Mouse (Mus musculus) gastrocnemius, adult 8-10 months (tissue): ENCODE data around the gene Amdhd2. TPM values are rescaled to one million over a fixed set of nuclear protein-coding genes. Genes with fewer than 3 reads are reported as not detected.

Experiments used
- DNase-seq, 2 experiments: peaks; one replicate each; pipeline ENCODE4 v3.0.0; 2022; ENCODE audit warnings: low spot score in 2 of 2
- total RNA-seq, 4 experiments: library from RNA; stranded (reverse); gene quantifications; 2 replicates each; pipeline ENCODE4 v1.2.4; 2022

Amdhd2 gene
- total RNA-seq, 4 experiments from 2014 or later, result 9.4 to 12.8 (median 10.3) TPM

DNA sequence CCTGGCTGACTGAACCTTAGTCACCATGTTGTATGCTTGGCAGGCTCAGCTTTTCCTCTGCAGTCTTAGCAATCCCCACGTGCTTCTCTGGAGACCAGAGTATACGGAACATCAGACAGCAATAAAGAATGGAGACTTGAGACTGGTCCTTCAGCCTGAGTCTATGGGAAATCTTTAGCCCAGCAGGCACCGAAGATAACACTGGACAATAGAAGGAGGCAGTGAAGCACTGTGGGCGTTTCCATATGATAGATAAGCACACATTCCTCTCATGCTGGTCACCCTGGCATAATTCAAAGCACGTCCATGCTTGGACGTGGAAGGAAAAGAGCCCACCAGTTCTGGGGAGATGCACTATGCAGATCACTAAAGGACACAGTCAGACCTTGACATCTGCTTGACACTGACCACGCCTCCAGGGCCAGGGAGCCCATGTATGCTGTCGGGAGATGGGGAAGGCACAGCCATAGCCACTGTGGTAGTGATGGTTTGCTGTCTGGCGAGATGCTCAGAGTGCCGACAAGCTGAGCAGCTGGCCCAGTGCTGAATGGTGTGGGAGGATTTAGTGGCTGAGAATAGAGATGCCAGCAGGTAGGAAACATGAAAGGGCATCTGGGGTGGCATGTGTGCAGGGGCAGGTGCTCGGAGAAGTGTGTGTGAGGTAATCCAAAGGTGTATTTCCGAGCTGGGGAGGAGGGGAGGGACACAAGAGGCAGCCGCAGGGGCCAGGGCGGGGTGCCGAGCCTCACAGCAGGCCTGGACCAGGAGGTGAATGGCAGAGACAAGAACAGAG lies 33.7 kb upstream of the Amdhd2 start:
- DNase-seq, result no peak

DNA sequence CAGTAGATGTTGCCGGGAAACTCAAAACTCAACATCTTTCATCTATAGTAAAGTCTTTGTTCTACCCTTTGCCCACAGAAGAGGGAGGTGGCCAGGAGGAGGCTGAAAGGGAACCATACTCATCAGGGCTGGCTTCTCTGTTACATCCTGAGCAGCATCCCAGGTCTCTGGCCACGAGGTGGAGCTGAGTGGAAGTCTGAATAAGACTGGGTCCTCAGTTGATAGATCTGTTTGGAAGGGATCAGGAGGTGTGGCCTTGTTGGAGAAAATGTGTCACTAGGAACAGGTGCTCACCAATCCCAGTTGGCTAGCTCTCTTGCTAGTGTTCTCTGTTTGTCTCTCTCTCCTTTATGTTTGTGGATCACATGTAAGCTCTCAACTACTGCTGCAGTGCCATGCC lies 31.8 kb upstream of the Amdhd2 start:
- no peak for DNase-seq

DNA sequence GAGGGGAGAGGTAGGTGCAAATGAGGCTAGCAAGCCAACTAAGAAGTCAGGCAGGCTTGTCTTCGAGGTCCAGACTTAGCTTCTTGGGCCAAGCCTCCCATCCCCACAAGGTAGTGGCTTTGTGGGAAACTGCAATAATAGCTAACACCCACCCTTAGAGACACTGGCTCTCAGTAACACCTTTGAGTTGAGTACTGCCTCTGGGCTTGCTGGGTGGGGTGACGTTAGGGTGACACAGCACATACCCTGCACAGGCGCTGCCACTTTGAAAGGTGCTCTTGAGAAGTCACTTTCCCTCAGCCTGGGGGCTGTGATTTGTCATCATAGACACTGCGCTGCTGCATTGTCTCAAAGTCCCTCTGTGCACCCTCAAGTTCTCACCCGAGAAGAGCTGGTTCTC lies 30.2 kb upstream of the Amdhd2 start:
- DNase-seq, result no peak

DNA sequence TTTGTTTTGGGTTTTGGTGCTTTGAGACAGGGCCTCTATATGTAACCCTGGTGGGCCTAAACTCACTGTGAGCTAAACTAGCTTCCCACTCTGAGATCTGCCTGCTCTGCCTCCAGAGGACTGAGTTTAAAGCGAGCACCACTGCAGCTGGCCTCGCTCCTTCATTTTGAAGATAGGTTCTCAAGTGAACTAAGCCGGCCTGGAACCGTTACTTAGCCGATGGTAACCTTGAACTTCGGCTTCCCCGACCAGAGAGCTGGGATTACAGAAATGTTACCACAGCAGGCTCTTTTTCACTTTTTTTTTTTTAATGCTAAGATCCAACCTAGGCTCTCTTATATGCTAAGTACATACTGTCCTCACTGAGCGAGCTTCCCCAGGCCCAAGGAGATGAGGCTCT lies 29.7 kb upstream of the Amdhd2 start:
- no peak for DNase-seq

DNA sequence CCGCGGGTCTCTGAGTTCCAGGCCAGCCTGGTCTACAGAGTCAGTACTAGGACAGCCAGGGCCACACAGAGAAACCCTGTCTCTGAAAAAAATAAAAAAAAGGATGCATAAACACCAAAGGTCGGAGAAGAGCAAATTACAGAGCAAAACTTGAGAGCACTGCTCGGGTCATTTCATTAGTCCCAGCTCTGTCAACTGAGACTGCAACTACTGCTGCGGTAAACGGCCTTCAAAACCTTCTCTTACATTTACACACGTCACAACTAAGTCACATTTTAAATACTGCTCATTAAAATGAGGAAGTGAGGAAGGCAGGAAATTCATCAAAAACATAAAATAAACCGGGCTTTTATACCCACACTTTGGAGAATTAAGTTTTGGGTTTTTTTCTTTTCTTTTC lies 29.3 kb upstream of the Amdhd2 start:
- DNase-seq, result no peak

DNA sequence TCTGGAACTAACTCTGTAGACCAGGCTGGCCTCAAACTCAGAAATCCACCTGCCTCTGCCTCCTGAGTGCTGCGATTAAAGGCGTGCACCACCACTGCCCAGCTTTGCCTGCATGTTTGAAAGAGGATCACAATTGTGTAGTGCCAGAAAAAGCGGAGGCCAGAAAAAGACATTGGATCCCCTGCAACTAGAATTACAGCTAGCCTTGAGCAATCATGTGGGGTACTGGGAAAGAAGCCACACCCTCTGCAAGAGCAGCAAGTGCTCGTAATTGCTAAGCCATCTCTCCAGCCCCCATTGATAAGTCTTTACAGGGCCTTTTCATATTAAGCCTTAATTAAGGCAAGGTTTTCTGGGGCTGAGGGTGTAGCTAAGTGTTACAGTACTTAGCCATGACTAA lies 27.9 kb upstream of the Amdhd2 start:
- peak in 1 of 2 experiments; percentile 38 for DNase-seq

DNA sequence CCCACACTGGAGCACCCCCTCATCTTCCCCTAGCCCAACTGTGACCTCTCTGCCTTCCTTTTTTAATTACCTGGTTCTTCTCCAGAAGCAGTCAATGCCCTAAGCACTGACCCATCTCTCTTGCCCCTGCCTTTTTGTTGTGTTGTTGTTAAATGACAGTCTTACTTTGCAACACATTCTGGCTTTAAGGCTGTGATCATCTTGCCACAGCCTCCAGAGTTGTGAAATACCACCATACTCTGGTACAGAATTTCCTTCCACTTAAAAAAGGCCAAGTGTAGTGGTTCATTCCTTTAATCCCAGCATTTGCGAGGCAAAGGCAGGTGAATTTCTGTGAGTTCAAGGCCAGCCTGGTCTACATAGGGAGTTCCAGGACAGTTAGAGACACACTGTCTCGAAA lies 27.4 kb upstream of the Amdhd2 start:
- DNase-seq, result no peak

DNA sequence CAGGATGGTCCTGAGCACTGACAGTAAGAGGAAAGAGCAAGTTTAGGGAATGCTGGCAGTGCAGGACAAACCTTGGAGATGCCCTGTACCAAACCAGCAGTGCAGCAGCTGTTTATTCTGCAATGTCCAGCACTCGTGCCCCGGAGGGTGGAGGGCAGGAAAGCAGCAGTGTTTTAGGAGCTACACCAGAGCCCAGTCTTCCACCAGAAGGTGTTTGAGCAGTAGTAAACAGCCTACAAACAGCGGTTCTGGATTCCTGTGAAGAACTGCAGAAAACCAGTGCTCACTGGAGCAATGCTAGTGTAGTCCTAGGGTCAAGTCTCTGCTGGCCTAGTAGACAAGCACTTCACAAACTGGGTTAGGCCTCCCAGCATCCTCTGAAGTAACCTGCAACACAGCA lies 10.7 kb upstream of the Amdhd2 start:
- no peak for DNase-seq

DNA sequence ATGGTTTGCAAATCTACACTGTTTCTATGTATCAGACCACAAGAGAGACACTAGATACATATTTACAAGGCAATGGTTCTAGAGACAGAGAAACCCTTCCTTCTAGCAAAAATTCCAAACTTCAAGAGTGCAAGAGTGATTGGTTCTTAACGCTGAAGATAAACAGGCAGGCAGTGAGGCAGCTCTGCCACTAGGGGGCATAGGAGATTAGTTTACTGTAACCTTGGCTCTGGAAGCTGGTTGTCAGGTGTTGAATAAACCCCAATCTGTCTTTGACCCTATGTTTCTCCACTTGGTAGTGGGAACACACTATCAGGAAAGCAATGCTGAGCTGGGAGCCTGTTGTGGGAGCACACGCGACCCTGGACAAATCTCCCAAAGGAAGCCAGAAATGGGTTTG lies 9.9 kb upstream of the Amdhd2 start:
- peak in 1 of 2 experiments; percentile 46 for DNase-seq

DNA sequence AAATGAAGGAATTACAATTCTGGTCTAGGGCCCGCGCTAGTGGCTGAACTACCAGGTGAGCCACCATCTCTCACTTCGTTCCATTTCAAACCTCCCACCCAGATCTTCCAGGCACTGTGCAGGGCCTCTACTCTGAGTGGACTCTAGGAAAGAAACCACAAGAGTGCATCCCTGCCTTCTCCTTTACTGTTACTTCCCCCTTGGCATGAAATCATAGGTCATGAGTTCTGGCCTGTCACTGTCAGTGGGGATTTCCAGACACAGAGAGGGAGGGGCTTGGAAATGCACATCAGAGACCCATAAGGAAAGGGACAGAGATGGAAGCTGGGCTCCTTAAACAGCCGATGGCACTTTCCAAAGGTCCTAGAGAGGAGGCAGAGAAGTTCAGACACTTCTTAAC lies 8.2 kb upstream of the Amdhd2 start:
- no peak for DNase-seq

DNA sequence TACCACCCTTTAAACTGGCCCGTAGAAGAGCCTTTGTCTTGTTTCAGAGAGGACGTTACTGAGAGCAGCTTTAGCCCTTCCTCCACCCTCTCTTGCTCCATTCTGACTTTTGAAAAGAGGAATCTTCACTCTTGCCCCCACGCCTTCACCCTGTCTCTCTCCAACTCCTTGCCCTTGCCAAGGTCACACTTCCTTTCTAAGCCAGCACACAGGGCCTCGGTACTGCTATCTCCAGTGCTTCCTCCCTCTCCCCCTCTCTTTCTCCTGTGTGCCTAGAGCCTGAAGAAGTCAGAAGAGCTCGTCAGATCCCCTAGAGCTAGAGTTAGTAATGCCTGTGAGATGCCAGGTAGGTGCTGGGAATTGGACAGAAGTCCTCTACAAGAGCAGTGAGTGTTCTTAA lies 7.2 kb upstream of the Amdhd2 start:
- DNase-seq, result no peak

DNA sequence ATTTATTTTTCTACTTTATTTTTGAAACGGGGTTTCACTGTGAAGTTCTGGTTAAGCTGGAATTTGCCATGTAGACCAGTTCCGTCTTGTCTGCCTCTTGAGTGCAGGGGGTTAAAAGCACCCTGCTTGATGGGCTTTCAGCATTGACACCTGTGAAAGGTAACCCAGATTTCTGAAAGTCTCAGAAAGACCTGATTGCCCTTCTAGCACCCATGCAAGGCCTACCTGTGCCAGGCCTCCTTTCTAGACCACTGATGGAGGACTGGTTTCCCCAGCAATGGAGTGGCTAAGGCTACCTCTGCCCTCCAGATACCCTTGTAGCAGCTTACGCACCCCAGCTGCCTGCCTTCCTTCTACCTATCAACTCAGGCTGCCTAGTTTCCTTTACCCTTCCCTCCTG lies 6.6 kb upstream of the Amdhd2 start:
- no peak for DNase-seq

DNA sequence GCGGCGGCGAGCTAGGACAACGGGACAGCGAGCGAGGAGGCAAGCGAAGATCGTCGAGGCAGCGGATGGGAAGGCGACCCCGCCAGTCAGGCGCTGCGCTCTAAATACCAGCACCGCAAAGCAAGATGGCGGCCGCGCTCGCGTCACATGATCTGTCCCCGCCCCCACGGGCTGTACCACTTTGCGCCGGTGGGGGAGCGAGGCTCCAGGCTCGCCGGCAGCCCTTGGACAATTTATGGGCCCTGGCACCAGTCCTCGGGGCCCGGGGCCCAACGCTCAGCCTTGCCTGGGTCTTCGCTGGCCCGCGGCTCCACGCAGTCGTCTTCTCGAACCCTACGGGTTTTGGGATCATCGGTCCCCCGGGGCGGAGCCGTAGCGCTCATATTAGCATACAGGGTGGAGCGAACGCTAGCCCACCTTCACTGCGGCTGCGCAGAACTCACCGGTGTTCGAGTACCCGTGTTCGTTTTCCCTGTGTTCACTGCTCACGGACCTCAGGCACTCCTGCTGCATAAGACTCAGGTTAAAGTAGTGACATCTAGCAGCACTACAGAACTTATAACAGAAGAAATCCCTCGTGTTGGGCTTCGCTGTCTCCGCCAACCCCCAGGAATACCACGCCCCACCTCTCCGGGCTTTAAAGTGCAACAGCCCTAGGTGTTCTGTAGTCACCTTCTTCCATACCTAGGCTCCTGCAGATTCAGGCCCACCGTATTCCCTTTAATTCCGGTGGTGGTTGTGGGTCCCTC lies 5.9 kb upstream of the Amdhd2 start, which contains the start of gene Atp6v0c:
Atp6v0c (minus strand) TSS at position 386 of the 749 bp plus-strand sequence.
- peak; percentile 92 to 95 for DNase-seq

DNA sequence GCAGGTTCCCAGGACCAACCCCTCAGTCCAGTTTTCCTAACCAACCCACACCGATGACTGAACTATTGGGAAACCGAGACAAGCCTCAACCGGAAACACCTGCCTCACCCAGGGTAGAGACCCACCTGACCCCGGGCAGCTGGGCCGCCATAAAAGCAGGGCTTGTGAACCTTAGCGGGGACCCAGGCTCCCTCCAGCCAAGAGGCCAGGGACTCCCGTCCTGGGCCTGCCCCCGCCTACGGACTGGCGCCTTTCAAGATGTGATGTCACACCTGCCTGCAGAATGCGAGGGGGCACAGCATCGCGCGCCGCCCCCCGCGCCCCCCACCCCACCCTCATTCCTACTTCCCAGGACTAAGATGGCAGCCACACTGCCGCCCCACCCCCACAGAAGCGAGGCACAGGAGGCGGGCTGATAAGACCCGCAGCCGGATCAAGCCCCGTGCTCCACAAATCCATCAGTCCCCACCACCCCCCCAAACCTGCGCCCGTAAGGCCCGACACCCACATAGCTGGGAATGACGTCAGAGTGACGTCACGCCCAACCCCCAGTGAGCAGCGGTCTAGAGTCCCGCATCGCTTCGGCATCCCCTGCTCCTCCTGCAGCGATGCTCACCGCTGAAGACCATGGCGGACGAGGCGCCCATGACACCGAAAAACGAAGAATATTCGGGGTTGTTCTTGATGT lies 5.2 kb upstream of the Amdhd2 start:
- peak; percentile 34 to 35 for DNase-seq

DNA sequence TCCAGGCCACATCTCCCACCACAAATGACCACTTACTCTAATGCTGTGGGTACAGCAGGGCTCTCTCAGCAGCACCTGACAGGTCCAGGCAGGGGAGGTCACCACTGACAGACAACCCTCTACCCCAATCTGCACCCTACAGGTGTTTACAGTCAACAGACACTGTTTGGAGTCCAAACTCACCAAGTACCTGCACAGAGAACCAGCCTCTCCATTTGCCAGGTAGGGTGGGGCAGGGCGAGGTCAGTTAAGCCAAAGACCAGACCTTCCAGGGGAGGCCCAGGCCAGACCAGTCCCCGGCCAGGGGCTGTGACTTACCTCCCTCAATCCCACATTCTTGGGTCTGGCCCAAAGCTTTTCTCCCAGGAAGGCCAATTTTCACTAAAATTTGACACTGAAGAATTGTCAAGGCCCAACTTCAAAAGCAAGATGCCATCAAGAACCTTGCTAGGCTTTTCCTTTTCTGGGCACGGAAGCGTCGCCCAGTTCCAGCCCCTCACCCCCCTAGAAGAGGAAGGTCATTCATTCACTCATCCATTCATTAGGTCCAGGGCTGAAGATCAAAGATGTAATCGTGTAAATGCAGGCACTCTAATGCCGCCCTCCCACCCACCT lies 4.4 kb upstream of the Amdhd2 start:
- no peak for DNase-seq

DNA sequence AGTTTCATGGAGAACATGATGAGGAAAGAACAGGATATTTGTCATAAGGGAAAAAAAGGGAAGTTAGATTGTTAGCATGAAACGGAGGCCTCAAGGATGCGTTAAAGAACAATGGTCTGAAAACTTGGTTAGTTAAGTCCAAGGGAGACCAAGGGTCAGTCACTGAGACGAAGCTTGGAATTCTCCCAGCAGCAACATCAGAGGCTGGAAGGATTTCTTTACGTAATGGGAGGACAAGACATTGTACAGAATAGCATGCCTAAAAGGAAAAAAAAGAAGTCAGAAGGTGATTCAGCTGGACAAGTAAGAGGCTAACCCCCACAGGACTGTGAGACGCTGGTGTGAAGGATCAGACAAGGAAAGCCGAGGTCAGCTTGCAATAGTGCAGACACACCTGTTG lies 3.6 kb upstream of the Amdhd2 start:
- DNase-seq, result no peak

DNA sequence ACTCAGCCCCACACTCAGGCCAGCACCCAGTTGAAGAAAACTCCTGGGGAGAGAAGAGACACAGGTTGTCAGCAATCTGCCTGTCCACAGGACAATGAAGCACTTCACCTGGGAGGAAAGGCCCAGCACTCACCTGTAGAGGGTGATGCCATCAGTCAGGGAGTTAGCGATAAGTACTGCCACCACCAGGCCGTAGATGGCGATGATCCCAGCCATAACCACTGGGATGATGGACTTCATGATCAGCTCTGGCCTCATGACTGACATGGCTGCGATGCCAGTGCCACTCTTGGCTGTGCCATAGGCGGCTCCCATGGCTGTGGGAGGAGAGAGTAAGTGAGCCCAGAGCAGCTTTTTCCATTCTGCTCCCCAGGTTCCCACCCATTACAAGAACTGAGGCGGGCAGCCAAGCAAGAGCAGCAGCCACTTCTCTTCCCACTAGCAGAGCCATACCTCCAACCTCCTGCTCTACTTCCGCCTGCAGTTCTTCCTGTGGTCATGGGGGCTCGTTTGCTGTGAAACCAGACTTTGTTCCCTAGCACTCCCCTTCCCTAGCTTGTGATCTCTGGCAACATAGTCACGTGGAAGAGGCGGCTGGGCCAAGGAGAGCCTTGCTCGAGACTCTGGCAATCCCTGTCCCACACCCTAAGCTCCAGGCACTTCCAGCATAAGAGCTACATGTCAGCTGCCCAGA lies 1.1 kb upstream of the Amdhd2 start:
- no peak for DNase-seq

DNA sequence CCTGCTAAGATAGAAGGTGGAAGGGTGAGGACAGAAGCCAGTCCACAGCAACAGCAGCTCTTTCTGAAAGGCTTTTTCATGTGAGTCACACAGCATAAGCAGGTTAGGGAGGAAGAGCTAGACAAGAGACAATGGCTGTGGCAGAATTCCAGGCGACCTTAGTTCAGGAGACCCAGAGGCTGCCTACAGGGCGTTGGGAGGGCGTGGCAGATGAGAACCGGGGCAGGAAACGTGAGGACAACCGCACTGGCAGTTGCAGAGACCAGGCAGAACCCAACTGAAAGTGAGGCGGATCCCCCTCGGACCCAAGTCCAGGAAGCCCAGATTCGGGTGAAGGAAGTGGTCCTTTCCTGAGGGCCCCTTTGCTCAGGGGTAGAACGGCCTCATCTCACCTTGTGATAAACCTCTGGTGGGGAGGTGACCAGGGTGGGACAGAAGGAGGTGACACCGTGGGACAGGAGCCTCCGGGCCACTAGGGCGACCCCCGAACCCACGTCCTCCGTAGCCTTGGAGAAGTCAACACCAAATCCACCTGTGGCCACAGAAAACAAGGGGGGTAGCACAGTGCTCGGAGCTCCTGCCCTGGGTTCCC lies 886 bp downstream of the Amdhd2 start:
- no peak for DNase-seq

DNA sequence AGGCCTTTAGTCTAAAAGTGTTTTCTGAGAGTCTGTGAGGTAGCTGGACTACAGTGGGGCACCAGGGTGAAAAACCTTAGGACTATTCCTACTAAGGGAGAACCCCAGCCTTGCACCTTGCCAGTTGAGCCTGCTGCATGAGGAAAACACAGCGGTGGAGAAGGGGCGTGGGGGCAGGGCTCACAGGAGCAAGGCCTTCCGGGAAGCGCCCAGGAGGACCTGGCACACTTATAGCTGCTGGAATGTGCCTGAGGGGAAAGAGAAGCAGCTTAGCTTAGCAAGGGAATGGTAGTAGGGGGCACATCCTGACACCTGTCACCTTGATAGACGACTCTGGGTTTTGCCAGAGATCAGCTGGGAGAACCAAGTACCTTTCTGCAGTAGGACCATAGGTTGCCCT lies 2.1 kb downstream of the Amdhd2 start:
- DNase-seq, result no peak

DNA sequence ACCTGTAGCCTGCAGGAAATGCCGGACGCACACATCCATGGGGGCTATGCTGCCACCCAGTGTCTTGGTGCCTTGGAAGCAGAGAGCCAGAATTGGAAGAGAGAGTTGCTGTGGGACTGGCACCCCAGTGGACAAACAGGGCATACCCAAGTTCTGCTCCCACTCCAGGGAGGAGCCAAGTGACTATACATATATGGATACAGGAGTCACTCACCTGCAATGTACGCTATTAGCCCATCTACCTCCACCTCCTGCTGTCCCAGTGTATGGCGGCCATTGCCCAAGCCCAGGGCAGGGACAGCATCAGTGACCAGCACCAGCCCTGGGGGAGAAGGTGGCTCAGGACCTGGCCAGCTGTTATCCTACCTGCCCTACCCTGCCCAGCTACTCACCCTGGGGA lies 6.0 kb downstream of the Amdhd2 start:
- DNase-seq, result no peak

DNA sequence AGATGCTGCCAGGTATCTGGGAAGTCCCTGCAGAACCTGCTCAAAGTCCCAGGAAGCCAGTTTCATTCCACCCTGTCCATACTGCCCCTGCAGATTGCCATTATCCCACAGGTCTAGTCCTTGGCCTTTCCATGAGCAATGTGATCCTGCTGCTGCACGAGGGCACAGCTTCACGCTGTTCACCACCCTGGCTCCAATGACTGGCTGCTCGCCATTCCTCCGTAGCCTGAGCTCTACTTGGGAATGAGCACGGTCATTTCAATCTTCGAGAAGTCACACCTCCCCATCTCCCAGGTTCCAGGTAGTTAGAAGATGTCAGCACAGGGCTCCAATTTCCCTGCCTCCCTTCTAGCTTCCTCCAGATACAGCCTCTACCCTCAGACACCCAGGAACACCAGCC lies 6.4 kb downstream of the Amdhd2 start:
- DNase-seq, result no peak
